Mouse (Mus musculus): Measurements from ENCODE around the gene Tmem270.

- TF ChIP-seq NRF1 (IDR thresholded peaks at IDR 0.05; ENCODE audit: low read depth, low read length), result no peak
- no peak for TF ChIP-seq BHLHE40 (IDR thresholded peaks at IDR 0.05; ENCODE audit: low read depth, low read length)
- TF ChIP-seq CHD2 (IDR thresholded peaks at IDR 0.05; ENCODE audit: low read length), result no peak
- no peak for TF ChIP-seq HCFC1 (IDR thresholded peaks at IDR 0.05; ENCODE audit: low read depth, low read length)
These were observed 16.6 kb upstream of the Tmem270 start for GRCm38 (mm10) chr5:134923141-134923540.

Measured in CH12.LX (cell line).